Mouse (Mus musculus) CH12.LX (cell line): ENCODE measurements at regions not wholly inside any gene's neighbourhood (a gene's known extent, or its start where the extent isn't known, plus 50 kb on each side); places are given as distances from the start of the nearest gene placed in this dataset.

ENCODE experiments used
- CTCF ChIP-seq, 2 experiments: IDR thresholded peaks in 1 of 2; conservative IDR thresholded peaks in 1 of 2; 2 replicates each; pipeline ENCODE4 v1.5.1; 2011 to 2012; ENCODE audit warnings: low read depth in 2 of 2, low read length in 2 of 2, improper control_type of control experiment in 1 of 2, inconsistent platforms in 1 of 2, mild to moderate bottlenecking in 1 of 2, moderate library complexity in 1 of 2
- MAFK ChIP-seq: IDR thresholded peaks from 2 replicates; pipeline ENCODE4 v1.6.1; 2011; ENCODE audit warnings: low read length, improper control_type of control experiment; ENCODE audit not compliant: insufficient replicate concordance

DNA sequence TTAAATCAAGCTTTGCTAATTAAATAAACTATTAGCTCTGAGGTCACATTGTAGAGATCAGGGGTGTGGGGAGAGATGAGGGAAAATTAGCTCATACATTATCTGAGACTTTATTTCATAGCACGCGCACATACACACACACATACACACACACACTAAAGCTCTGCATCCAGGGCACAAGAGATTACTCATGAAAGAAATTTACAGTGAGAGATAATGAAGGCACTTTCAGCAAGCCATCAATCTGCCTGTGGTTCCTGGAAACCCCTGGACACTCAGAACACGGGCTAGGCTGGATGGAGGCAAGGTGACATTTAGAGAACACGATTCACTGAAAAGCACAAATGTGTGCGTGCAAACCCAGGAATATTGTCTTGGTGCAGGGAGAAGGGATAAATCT, 60.2 kb downstream of the Scg2 start:
- TF ChIP-seq CTCF (conservative IDR thresholded peaks at IDR 0.05 in 1 of 2, IDR thresholded peaks at IDR 0.05 in 1 of 2; ENCODE audit: low read depth in 2 of 2, low read length in 2 of 2) (no peak), MAFK (no peak)
